Mouse (Mus musculus): ENCODE data around the gene Sel1l2.

- TF ChIP-seq POLR2A (IDR thresholded peaks at IDR 0.05; ENCODE audit: borderline replicate concordance, control insufficient read depth, low read depth, low read length) (no peak), CTCF (IDR thresholded peaks at IDR 0.05; ENCODE audit: control insufficient read depth, insufficient read depth, low read length) (no peak)
Measured at GRCm38 (mm10) chr2:140342394-140342793, 47.1 kb downstream of the Sel1l2 start.
